Mouse (Mus musculus) hindbrain, embryonic 12.5 days (tissue): ENCODE measurements around the gene Unc5cl. TPM values are rescaled to one million over a fixed set of nuclear protein-coding genes. Genes with fewer than 3 reads are reported as not detected.

Experiments used
- ATAC-seq: fragments of 200-750 bp; cut with Nextera tagmentation; 2 replicates; pipeline ENCODE4 v1.8.0; 2017; ENCODE audit warnings: moderate TSS enrichment; ENCODE audit not compliant: low FRiP score
- H3K27ac ChIP-seq: fragments of 300-500 bp; sonication (generic); 2 replicates; pipeline ENCODE4 v1.5.1; 2016; ENCODE audit warnings: mild to moderate bottlenecking
- H3K27me3 ChIP-seq: fragments of 300-500 bp; sonication (generic); 2 replicates; pipeline ENCODE4 v1.6.1; 2016; ENCODE audit warnings: mild to moderate bottlenecking
- H3K36me3 ChIP-seq: fragments of 300-500 bp; sonication (generic); 2 replicates; pipeline ENCODE4 v1.6.1; 2016; ENCODE audit warnings: mild to moderate bottlenecking
- H3K4me1 ChIP-seq: fragments of 300-500 bp; sonication (generic); 2 replicates; pipeline ENCODE4 v1.6.1; 2016
- H3K4me2 ChIP-seq: fragments of 300-500 bp; sonication (generic); replicated peaks from 2 replicates; pipeline ENCODE4 v1.6.1; 2016; ENCODE audit warnings: mild to moderate bottlenecking
- H3K4me3 ChIP-seq: fragments of 300-500 bp; sonication (generic); 2 replicates; pipeline ENCODE4 v1.5.1; 2016; ENCODE audit warnings: mild to moderate bottlenecking
- H3K9ac ChIP-seq: fragments of 300-500 bp; sonication (generic); 2 replicates; pipeline ENCODE4 v1.6.1; 2016; ENCODE audit warnings: mild to moderate bottlenecking, moderate library complexity
- H3K9me3 ChIP-seq: fragments of 300-500 bp; sonication (generic); replicated peaks from 2 replicates; pipeline ENCODE4 v1.6.1; 2016; ENCODE audit warnings: mild to moderate bottlenecking
- WGBS: fragments of 180-500 bp; shearing (Covaris S2); methylation state at CpG from one replicate; pipeline ENCODE4 v1.1.7; 2016; 5-methylcytosine and 5-hydroxymethylcytosine counted together
- polyA plus RNA-seq: library from polyadenylated mRNA; unstranded; fragments of >200 nt; fragmentation: Nextera tagmentation; extraction: Ambion mirVana; gene quantifications from 2 replicates; pipeline ENCODE4 v1.2.1, GENCODE M21; 2016

Unc5cl gene
- polyA plus RNA-seq, result 0.26 and 0.49 TPM in 2 replicates

- Histone ChIP-seq H3K4me3 (no peak within 1 kb of the TSS), H3K36me3 (no peaks in the 10 kb centered on the region), H3K27me3 (no peaks in the 10 kb centered on the region), H3K9me3 (no peaks in the 10 kb centered on the region), H3K4me2 (no peak within 1 kb of the TSS), H3K4me1 (peaks cover 4% of the 10 kb centered on the region; the same call in 1 of the 2 replicates), H3K9ac (no peak within 1 kb of the TSS), H3K27ac (no peak within 1 kb of the TSS)
- WGBS, result 65% methylated on average over 11 of the region's 11 CpGs
- ATAC-seq, result no peak
These were observed at the start of gene Unc5cl for GRCm38 (mm10) chr17:48454688-48455087. TSS of gene Unc5cl (plus strand) at chr17:48454901.

- H3K4me3 ChIP-seq, result no peak overlapping the region
- 93% methylated on average over 4 of the region's 4 CpGs for whole genome bisulfite sequencing
These were observed 47.5 kb upstream of the Unc5cl start for GRCm38 (mm10) chr17:48407154-48407553.

GRCm38 (mm10) chr17:48407910-48408525 is 46.7 kb upstream of the Unc5cl start:
- H3K9me3 ChIP-seq, result no peaks in the 10 kb centered on the region
- no peaks in the 10 kb centered on the region for H3K36me3 ChIP-seq
- 17% methylated on average over 8 of the region's 8 CpGs for WGBS
- H3K9ac ChIP-seq, result peak overlapping the region; percentile 93
- H3K27me3 ChIP-seq, result no peaks in the 10 kb centered on the region
- peak overlapping the region; percentile 73 for H3K4me2 ChIP-seq
- H3K4me1 ChIP-seq, result peaks cover 27% of the 10 kb centered on the region
- no peak for ATAC-seq
- peak overlapping the region; percentile 99 for H3K27ac ChIP-seq
- H3K4me3 ChIP-seq, result peak overlapping the region; percentile 77

More at GRCm38 (mm10) chr17:48407154-48407553, 47.5 kb upstream of the Unc5cl start:
- Histone ChIP-seq H3K27ac (no peak overlapping the region), H3K9me3 (no peaks in the 10 kb centered on the region), H3K4me1 (peaks cover 26% of the 10 kb centered on the region), H3K27me3 (no peaks in the 10 kb centered on the region), H3K4me2 (peak overlapping the region; percentile 73; the same call in 1 of the 2 replicates), H3K36me3 (no peaks in the 10 kb centered on the region), H3K9ac (peak overlapping the region; percentile 93; the same call in 1 of the 2 replicates)
- no peak for ATAC-seq

GRCm38 (mm10) chr17:48408526-48409291 is 46.0 kb upstream of the Unc5cl start:
- Histone ChIP-seq H3K9me3 (no peaks in the 10 kb centered on the region), H3K9ac (peak overlapping the region; percentile 93), H3K4me1 (peaks cover 27% of the 10 kb centered on the region)

GRCm38 (mm10) chr17:48409380-48410298 is 45.1 kb upstream of the Unc5cl start, which contains the start of the genes Nfya and Oard1:
TSS of gene Nfya (minus strand) at chr17:48409906.
TSS of gene Oard1 (plus strand) at chr17:48410014.
- WGBS, result under 1% methylated on average over 82 of the region's 84 CpGs
- ATAC-seq, result peak; percentile 97
- peaks cover 8% of the 10 kb centered on the region for H3K36me3 ChIP-seq
- no peaks in the 10 kb centered on the region for H3K9me3 ChIP-seq
- H3K27ac ChIP-seq, result peak within 1 kb of the TSS; percentile 99
- peak within 1 kb of the TSS; percentile 93 for H3K9ac ChIP-seq
- H3K27me3 ChIP-seq, result no peaks in the 10 kb centered on the region
- peak within 1 kb of the TSS; percentile 73 for H3K4me2 ChIP-seq
- peaks cover 27% of the 10 kb centered on the region for H3K4me1 ChIP-seq
- peak within 1 kb of the TSS; percentile 77 for H3K4me3 ChIP-seq

More at GRCm38 (mm10) chr17:48408526-48409291, 46.0 kb upstream of the Unc5cl start:
- Histone ChIP-seq H3K4me3 (peak overlapping the region; percentile 77), H3K4me2 (peak overlapping the region; percentile 73), H3K27me3 (no peaks in the 10 kb centered on the region), H3K36me3 (0 out of 2 replicates have a peak, but pooled peaks cover 3% of the 10 kb centered on the region), H3K27ac (peak overlapping the region; percentile 99)
- WGBS, result under 1% methylated on average over 47 of the region's 47 CpGs
- peak; percentile 47 for ATAC-seq

- peak; percentile 33 for ATAC-seq
- Histone ChIP-seq H3K27me3 (no peaks in the 10 kb centered on the region), H3K36me3 (peaks cover 14% of the 10 kb centered on the region), H3K4me3 (peak overlapping the region; percentile 77), H3K9ac (peak overlapping the region; percentile 79), H3K27ac (peak overlapping the region; percentile 99), H3K4me1 (peaks cover 27% of the 10 kb centered on the region), H3K4me2 (peak overlapping the region; percentile 67), H3K9me3 (no peaks in the 10 kb centered on the region)
- under 1% methylated on average over 13 of the region's 13 CpGs for WGBS
These were observed 44.4 kb upstream of the Unc5cl start for GRCm38 (mm10) chr17:48410299-48410785.

GRCm38 (mm10) chr17:48411241-48411640 is 43.5 kb upstream of the Unc5cl start:
- Histone ChIP-seq H3K4me2 (peak overlapping the region; percentile 67), H3K4me3 (peak overlapping the region; percentile 77), H3K27ac (peak overlapping the region; percentile 99; the same call in 1 of the 2 replicates), H3K36me3 (peaks cover 14% of the 10 kb centered on the region), H3K9ac (peak overlapping the region; percentile 79), H3K4me1 (peaks cover 27% of the 10 kb centered on the region), H3K9me3 (no peaks in the 10 kb centered on the region), H3K27me3 (no peaks in the 10 kb centered on the region)
- 62% methylated on average over 8 of the region's 8 CpGs for WGBS
- no peak for ATAC-seq

- Histone ChIP-seq H3K27ac (no peak overlapping the region), H3K36me3 (peaks cover 24% of the 10 kb centered on the region), H3K9ac (no peak overlapping the region), H3K4me3 (no peak overlapping the region), H3K4me2 (no peak overlapping the region), H3K9me3 (no peaks in the 10 kb centered on the region), H3K4me1 (peaks cover 11% of the 10 kb centered on the region), H3K27me3 (no peaks in the 10 kb centered on the region)
- ATAC-seq, result no peak
- WGBS, result 85% methylated on average over 7 of the region's 7 CpGs
These were observed 38.7 kb upstream of the Unc5cl start for GRCm38 (mm10) chr17:48416011-48416410.

GRCm38 (mm10) chr17:48416425-48417195 is 38.1 kb upstream of the Unc5cl start:
- peaks cover 24% of the 10 kb centered on the region for H3K36me3 ChIP-seq

GRCm38 (mm10) chr17:48417521-48417920 is 37.2 kb upstream of the Unc5cl start:
- H3K9me3 ChIP-seq, result no peaks in the 10 kb centered on the region
- no peak overlapping the region for H3K9ac ChIP-seq
- no peak for ATAC-seq
- H3K36me3 ChIP-seq, result peaks cover 24% of the 10 kb centered on the region
- H3K4me3 ChIP-seq, result no peak overlapping the region
- no peaks in the 10 kb centered on the region for H3K4me1 ChIP-seq
- WGBS, result 91% methylated on average over 6 of the region's 6 CpGs
- H3K27me3 ChIP-seq, result no peaks in the 10 kb centered on the region
- no peak overlapping the region for H3K27ac ChIP-seq
- no peak overlapping the region for H3K4me2 ChIP-seq

More at GRCm38 (mm10) chr17:48416425-48417195, 38.1 kb upstream of the Unc5cl start:
- Histone ChIP-seq H3K4me1 (0 out of 2 replicates have a peak, but pooled peaks cover 6% of the 10 kb centered on the region), H3K4me3 (no peak overlapping the region), H3K4me2 (no peak overlapping the region), H3K9ac (no peak overlapping the region), H3K27me3 (no peaks in the 10 kb centered on the region), H3K27ac (no peak overlapping the region), H3K9me3 (no peaks in the 10 kb centered on the region)
- ATAC-seq, result peak; percentile 69; the same call in 1 of the 2 replicates
- 90% methylated on average over 14 of the region's 14 CpGs for WGBS

GRCm38 (mm10) chr17:48418174-48418573 is 36.5 kb upstream of the Unc5cl start:
- no peak overlapping the region for H3K9ac ChIP-seq
- ATAC-seq, result no peak
- no peaks in the 10 kb centered on the region for H3K9me3 ChIP-seq
- no peaks in the 10 kb centered on the region for H3K4me1 ChIP-seq
- 85% methylated on average over 7 of the region's 7 CpGs for WGBS
- no peak overlapping the region for H3K27ac ChIP-seq
- no peaks in the 10 kb centered on the region for H3K27me3 ChIP-seq
- peaks cover 24% of the 10 kb centered on the region for H3K36me3 ChIP-seq
- no peak overlapping the region for H3K4me2 ChIP-seq
- H3K4me3 ChIP-seq, result no peak overlapping the region
